Mouse (Mus musculus) liver, embryonic 12.5 days (tissue): ENCODE results near the gene Hyal3. TPM values are rescaled to one million over a fixed set of nuclear protein-coding genes. Genes with fewer than 3 reads are reported as not detected.
A peak's percentile ranks its signal among the peaks of the same experiment; 100 is the strongest.

Source experiments
- ATAC-seq: fragments of 200-750 bp; cut with Nextera tagmentation; 2 replicates; pipeline ENCODE4 v1.8.0; 2017; ENCODE audit warnings: moderate number of reproducible peaks, mild to moderate bottlenecking, moderate library complexity
- H3K27ac ChIP-seq: fragments of 300-500 bp; sonication (generic); 2 replicates; pipeline ENCODE4 v1.5.1; 2016; ENCODE audit warnings: mild to moderate bottlenecking
- H3K27me3 ChIP-seq: fragments of 300-500 bp; sonication (generic); replicated peaks from 2 replicates; pipeline ENCODE4 v1.6.1; 2016; ENCODE audit warnings: mild to moderate bottlenecking, moderate library complexity
- H3K36me3 ChIP-seq: fragments of 300-500 bp; sonication (generic); 2 replicates; pipeline ENCODE4 v1.6.1; 2016; ENCODE audit warnings: mild to moderate bottlenecking, moderate library complexity
- H3K4me1 ChIP-seq: fragments of 300-500 bp; sonication (generic); 2 replicates; pipeline ENCODE4 v1.6.1; 2016
- H3K4me2 ChIP-seq: fragments of 300-500 bp; sonication (generic); 2 replicates; pipeline ENCODE4 v1.6.1; 2016; ENCODE audit warnings: mild to moderate bottlenecking, moderate library complexity
- H3K4me3 ChIP-seq: fragments of 300-500 bp; sonication (generic); 2 replicates; pipeline ENCODE4 v1.5.1; 2016; ENCODE audit warnings: mild to moderate bottlenecking, moderate library complexity
- H3K9ac ChIP-seq: fragments of 300-500 bp; sonication (generic); 2 replicates; pipeline ENCODE4 v1.6.1; 2016; ENCODE audit warnings: mild to moderate bottlenecking, moderate library complexity
- H3K9me3 ChIP-seq: fragments of 300-500 bp; sonication (generic); replicated peaks from 2 replicates; pipeline ENCODE4 v1.6.1; 2016; ENCODE audit warnings: mild to moderate bottlenecking, moderate library complexity
- WGBS: fragments of 180-500 bp; shearing (Covaris S2); methylation state at CpG from one replicate; pipeline ENCODE4 v1.1.7; 2016; ENCODE audit not compliant: insufficient replicate concordance; 5-methylcytosine and 5-hydroxymethylcytosine counted together
- polyA plus RNA-seq: library from polyadenylated mRNA; unstranded; fragments of >200 nt; fragmentation: Nextera tagmentation; extraction: Ambion mirVana; gene quantifications from 2 replicates; pipeline ENCODE4 v1.2.1, GENCODE M21; 2016

The Hyal3 gene
- polyA plus RNA-seq, result 0.99 and 1.2 TPM in 2 replicates

- Histone ChIP-seq H3K27me3 (no peaks in the 10 kb centered on the region), H3K4me3 (peak within 1 kb of the TSS; percentile 72), H3K9me3 (no peaks in the 10 kb centered on the region), H3K27ac (peak within 1 kb of the TSS; percentile 95), H3K4me2 (peak within 1 kb of the TSS; percentile 94), H3K9ac (peak within 1 kb of the TSS; percentile 83), H3K4me1 (peaks cover 81% of the 10 kb centered on the region), H3K36me3 (peaks cover 30% of the 10 kb centered on the region)
- ATAC-seq, result peak; percentile 78
- WGBS, result under 1% methylated on average over 32 of the region's 32 CpGs
These were observed at the start of gene Hyal3 for GRCm38 (mm10) chr9:107580501-107581317. Gene Hyal3 (plus strand): TSS chr9:107580818.

GRCm38 (mm10) chr9:107533791-107534407, 46.7 kb upstream of the Hyal3 start, which contains the start of gene Tmem115:
Gene Tmem115 (plus strand): TSS chr9:107533945.
- Histone ChIP-seq H3K27ac (peak within 1 kb of the TSS; percentile 85), H3K4me3 (peak within 1 kb of the TSS; percentile 87), H3K36me3 (peaks cover 25% of the 10 kb centered on the region), H3K4me2 (peak within 1 kb of the TSS; percentile 93), H3K9ac (peak within 1 kb of the TSS; percentile 94), H3K9me3 (no peaks in the 10 kb centered on the region), H3K27me3 (peaks cover 22% of the 10 kb centered on the region), H3K4me1 (peaks cover 40% of the 10 kb centered on the region)
- ATAC-seq, result peak; percentile 97
- under 1% methylated on average over 48 of the region's 48 CpGs for WGBS

- H3K9me3 ChIP-seq, result no peaks in the 10 kb centered on the region
- ATAC-seq, result peak; percentile 27
- peak overlapping the region; percentile 93 for H3K4me2 ChIP-seq
- under 1% methylated on average over 40 of the region's 40 CpGs for WGBS
- H3K27ac ChIP-seq, result peak overlapping the region; percentile 85
- peaks cover 17% of the 10 kb centered on the region for H3K27me3 ChIP-seq
- H3K36me3 ChIP-seq, result peaks cover 32% of the 10 kb centered on the region
- peak overlapping the region; percentile 87 for H3K4me3 ChIP-seq
- H3K4me1 ChIP-seq, result peaks cover 42% of the 10 kb centered on the region
- peak overlapping the region; percentile 94 for H3K9ac ChIP-seq
These were observed 46.0 kb upstream of the Hyal3 start for GRCm38 (mm10) chr9:107534408-107535202.

GRCm38 (mm10) chr9:107538231-107538630, 42.4 kb upstream of the Hyal3 start:
- no peaks in the 10 kb centered on the region for H3K9me3 ChIP-seq
- no peaks in the 10 kb centered on the region for H3K27me3 ChIP-seq
- H3K4me1 ChIP-seq, result peaks cover 63% of the 10 kb centered on the region
- no peak overlapping the region for H3K9ac ChIP-seq
- peaks cover 41% of the 10 kb centered on the region for H3K36me3 ChIP-seq
- no peak overlapping the region for H3K4me3 ChIP-seq
- no peak overlapping the region for H3K4me2 ChIP-seq
- 86% methylated on average over 7 of the region's 7 CpGs for WGBS
- no peak for ATAC-seq
- no peak overlapping the region for H3K27ac ChIP-seq

- ATAC-seq, result no peak
- H3K4me2 ChIP-seq, result no peak overlapping the region
- H3K36me3 ChIP-seq, result peaks cover 44% of the 10 kb centered on the region
- H3K9ac ChIP-seq, result no peak overlapping the region
- H3K27ac ChIP-seq, result no peak overlapping the region
- WGBS, result 82% methylated on average over 3 of the region's 3 CpGs
- H3K27me3 ChIP-seq, result no peaks in the 10 kb centered on the region
- H3K4me3 ChIP-seq, result no peak overlapping the region
- H3K9me3 ChIP-seq, result no peaks in the 10 kb centered on the region
- H3K4me1 ChIP-seq, result peaks cover 62% of the 10 kb centered on the region
These were observed 41.9 kb upstream of the Hyal3 start for GRCm38 (mm10) chr9:107538711-107539110.

- Histone ChIP-seq H3K4me2 (no peak overlapping the region), H3K4me1 (peaks cover 56% of the 10 kb centered on the region)
These were observed 40.7 kb upstream of the Hyal3 start for GRCm38 (mm10) chr9:107539940-107540339.

GRCm38 (mm10) chr9:107540420-107540819, 40.2 kb upstream of the Hyal3 start:
- Histone ChIP-seq H3K27me3 (no peaks in the 10 kb centered on the region), H3K4me3 (no peak overlapping the region), H3K27ac (peak overlapping the region; percentile 28; the same call in 1 of the 2 replicates), H3K4me1 (peaks cover 56% of the 10 kb centered on the region), H3K36me3 (peaks cover 61% of the 10 kb centered on the region), H3K4me2 (no peak overlapping the region), H3K9me3 (no peaks in the 10 kb centered on the region), H3K9ac (no peak overlapping the region)
- WGBS, result 63% methylated on average over 4 of the region's 4 CpGs
- no peak for ATAC-seq

More at GRCm38 (mm10) chr9:107539940-107540339, 40.7 kb upstream of the Hyal3 start:
- Histone ChIP-seq H3K27ac (no peak overlapping the region), H3K9ac (no peak overlapping the region), H3K9me3 (no peaks in the 10 kb centered on the region), H3K27me3 (no peaks in the 10 kb centered on the region), H3K36me3 (peaks cover 57% of the 10 kb centered on the region), H3K4me3 (no peak overlapping the region)
- ATAC-seq, result no peak
- 92% methylated on average over 8 of the region's 8 CpGs for WGBS

GRCm38 (mm10) chr9:107541005-107541404, 39.6 kb upstream of the Hyal3 start:
- H3K4me1 ChIP-seq, result peaks cover 55% of the 10 kb centered on the region
- peak overlapping the region; percentile 68 for H3K4me3 ChIP-seq
- H3K27ac ChIP-seq, result peak overlapping the region; percentile 83; the same call in 1 of the 2 replicates
- WGBS, result 41% methylated on average over 10 of the region's 10 CpGs
- no peak overlapping the region for H3K9ac ChIP-seq
- no peak; the same call in 1 of the 2 replicates for ATAC-seq
- no peaks in the 10 kb centered on the region for H3K27me3 ChIP-seq
- H3K9me3 ChIP-seq, result no peaks in the 10 kb centered on the region
- H3K4me2 ChIP-seq, result peak overlapping the region; percentile 94
- peaks cover 61% of the 10 kb centered on the region for H3K36me3 ChIP-seq

GRCm38 (mm10) chr9:107541474-107542351, 38.9 kb upstream of the Hyal3 start, which contains the start of the genes Cyb561d2 and Nprl2:
Gene Cyb561d2 (minus strand): TSS chr9:107542193.
Gene Nprl2 (plus strand): TSS chr9:107542226.
- under 1% methylated on average over 46 of the region's 46 CpGs for WGBS
- Histone ChIP-seq H3K4me1 (peaks cover 55% of the 10 kb centered on the region), H3K27ac (peak within 1 kb of the TSS; percentile 83), H3K4me2 (peak within 1 kb of the TSS; percentile 94), H3K9me3 (no peaks in the 10 kb centered on the region), H3K4me3 (peak within 1 kb of the TSS; percentile 68), H3K9ac (peak within 1 kb of the TSS; percentile 75), H3K36me3 (peaks cover 58% of the 10 kb centered on the region), H3K27me3 (no peaks in the 10 kb centered on the region)
- peak; percentile 81 for ATAC-seq

GRCm38 (mm10) chr9:107542352-107542686, 38.3 kb upstream of the Hyal3 start:
- peak; percentile 25 for ATAC-seq
- 1% methylated on average over 11 of the region's 11 CpGs for WGBS
- Histone ChIP-seq H3K36me3 (peaks cover 52% of the 10 kb centered on the region), H3K4me3 (peak overlapping the region; percentile 68), H3K9ac (peak overlapping the region; percentile 75), H3K4me2 (peak overlapping the region; percentile 94), H3K9me3 (no peaks in the 10 kb centered on the region), H3K4me1 (peaks cover 55% of the 10 kb centered on the region), H3K27ac (peak overlapping the region; percentile 83), H3K27me3 (no peaks in the 10 kb centered on the region)

- Histone ChIP-seq H3K4me1 (peaks cover 55% of the 10 kb centered on the region), H3K27ac (peak overlapping the region; percentile 83), H3K9ac (peak overlapping the region; percentile 75), H3K27me3 (no peaks in the 10 kb centered on the region), H3K4me2 (peak overlapping the region; percentile 94), H3K36me3 (peaks cover 48% of the 10 kb centered on the region), H3K9me3 (no peaks in the 10 kb centered on the region), H3K4me3 (peak overlapping the region; percentile 68)
- ATAC-seq, result no peak
- 42% methylated on average over 8 of the region's 8 CpGs for WGBS
These were observed 37.9 kb upstream of the Hyal3 start for GRCm38 (mm10) chr9:107542721-107543120.
